In genomic region chr15:74054602-74055001, GRCm38 (mm10) we compare ENCODE assay signal across 24 mouse cellular contexts.
A peak's percentile ranks its signal among the peaks of the same experiment; 100 is the strongest.
DNase-seq lines count a peak whose midpoint lies in the region; ATAC-seq and TF ChIP-seq lines count a peak whose summit lies in the region.
"Had no signal": no experiment of that assay in that cellular context is flagged by ENCODE, and none has a peak within 500 bp of the region (broad histone marks: within the 10 kb centered on the region; RNA-seq: fewer than 3 reads in every experiment).

No protein-coding gene starts in this region.

- no peaks in the 10 kb centered on the region for H3K36me3 ChIP-seq in heart, embryonic 12.5 days
- H3K36me3 ChIP-seq: forebrain, embryonic 10.5 days; heart, embryonic 13.5 days had no signal

- 0 out of 2 replicates have a peak, but pooled peaks have one; percentile 34 for ATAC-seq in heart, embryonic 12.5 days (ENCODE audit: insufficient number of reproducible peaks, low FRiP score)
- ATAC-seq: CD4-positive, CD25-positive, alpha-beta regulatory T cell, adult 4 months; forebrain, embryonic 13.5 days; forebrain, embryonic 16.5 days; hindbrain, postnatal 0 days; inflammation-experienced regulatory T-cells, adult 6 months had no signal

- no peak for DNase-seq in heart, adult 9 months (ENCODE audit: low spot score in 2 of 2)
- peak; percentile 66 for DNase-seq in left cerebral cortex, postnatal 4 days
- DNase-seq in left cerebral cortex, adult 8-10 months (ENCODE audit: low spot score in 2 of 2): no peak
- peak; percentile 61 for DNase-seq in retina, postnatal 1 day
- DNase-seq in retina, embryonic 14.5 days (ENCODE audit: low spot score): no peak
- DNase-seq in brain, embryonic 14.5 days (ENCODE audit: low read depth): peak; percentile 47
- no peak for DNase-seq in kidney, adult 11 months
- DNase-seq: adrenal gland, adult 2 months; adrenal gland, postnatal 14 days; cerebellum, adult 11-12 months; cerebellum, adult 8-10 months; gastrocnemius, postnatal 10 days; gastrocnemius, postnatal 36 days; heart, adult 2 months; heart, postnatal 36 days had no signal

- H3K9me3 ChIP-seq in heart, embryonic 12.5 days (replicated peaks): no peaks in the 10 kb centered on the region
- H3K9me3 ChIP-seq: forebrain, embryonic 10.5 days; forebrain, embryonic 13.5 days; heart, embryonic 13.5 days had no signal

- no peak overlapping the region for H3K9ac ChIP-seq in heart, embryonic 12.5 days
- H3K9ac ChIP-seq: forebrain, embryonic 13.5 days; heart, embryonic 13.5 days; hindbrain, embryonic 14.5 days had no signal

- no peak overlapping the region for H3K4me2 ChIP-seq in heart, embryonic 12.5 days
- H3K4me2 ChIP-seq: forebrain, embryonic 13.5 days; heart, embryonic 13.5 days; hindbrain, embryonic 14.5 days had no signal

- intact Hi-C loops in left cerebral cortex, postnatal 4 days (cut with DNase I): no loop called here

- no peak for TF ChIP-seq POLR2A in brain, embryonic 14.5 days (IDR thresholded peaks at IDR 0.05; ENCODE audit: borderline replicate concordance, extremely low read depth, insufficient read depth, insufficient read length, poor library complexity, severe bottlenecking)

- H3K27ac ChIP-seq in heart, embryonic 12.5 days (ENCODE audit: poor library complexity, severe bottlenecking): no peak overlapping the region
- H3K27ac ChIP-seq: forebrain, embryonic 10.5 days; forebrain, embryonic 13.5 days; heart, adult 2 months; heart, embryonic 13.5 days; hindbrain, embryonic 14.5 days; hindbrain, postnatal 0 days had no signal

- 62% methylated on average over 2 of the region's 2 CpGs for WGBS in heart, embryonic 12.5 days

- peaks cover 55% of the 10 kb centered on the region for H3K27me3 ChIP-seq in heart, embryonic 12.5 days (replicated peaks)
- H3K27me3 ChIP-seq: forebrain, embryonic 13.5 days had no signal

- no peak overlapping the region for H3K4me3 ChIP-seq in heart, embryonic 12.5 days
- H3K4me3 ChIP-seq: forebrain, embryonic 10.5 days; forebrain, embryonic 13.5 days; heart, adult 2 months; heart, embryonic 13.5 days had no signal

- H3K4me1 ChIP-seq in heart, embryonic 12.5 days (replicated peaks): no peaks in the 10 kb centered on the region

- TF ChIP-seq CTCF in brain, embryonic 14.5 days (IDR thresholded peaks at IDR 0.05; ENCODE audit: borderline replicate concordance, extremely low read depth, insufficient read depth, insufficient read length): no peak

Comparison
In these comparisons a context has a peak if more than half of its experiments do, and no peak if none do; other contexts are left out.
1. DNase-seq: peak in left cerebral cortex, postnatal 4 days (single experiment), retina, postnatal 1 day (single experiment) and brain, embryonic 14.5 days (single experiment); none in heart, adult 9 months (0 of 2), left cerebral cortex, adult 8-10 months (0 of 2), retina, embryonic 14.5 days (single experiment) and kidney, adult 11 months (single experiment).